Mouse (Mus musculus): ENCODE data around the gene Bcam.

Bcam gene

DNA sequence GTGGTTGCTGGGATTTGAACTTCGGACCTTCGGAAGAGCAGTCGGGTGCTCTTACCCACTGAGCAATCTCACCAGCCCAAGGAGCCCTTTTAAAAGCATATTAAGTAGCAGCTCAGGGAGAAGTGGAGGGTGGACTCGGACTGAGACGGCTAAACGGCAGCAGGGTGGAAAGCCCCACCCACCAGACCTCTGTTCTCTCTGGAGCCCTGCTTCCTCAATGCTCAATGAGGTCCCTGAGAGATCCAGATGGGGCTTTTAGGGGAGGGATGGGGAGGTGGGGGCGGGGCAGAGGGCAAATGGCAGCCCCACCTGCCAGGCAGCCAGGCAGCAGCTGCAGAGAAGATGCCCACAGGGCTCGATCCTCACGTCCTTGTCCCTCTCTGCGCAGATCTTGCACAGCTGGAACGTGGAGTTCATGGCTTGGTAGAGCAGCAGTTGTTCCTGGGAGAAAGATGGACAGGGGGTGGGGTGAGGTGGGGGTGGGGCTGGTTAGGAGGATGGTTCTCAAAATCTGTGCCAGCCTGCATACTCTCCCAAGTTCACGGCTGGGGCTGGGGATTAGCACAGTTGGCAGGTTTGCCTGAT, 15.2 kb upstream of the Bcam start:
- DNase-seq (ENCODE audit: low read depth, low spot score), result no peak

DNA sequence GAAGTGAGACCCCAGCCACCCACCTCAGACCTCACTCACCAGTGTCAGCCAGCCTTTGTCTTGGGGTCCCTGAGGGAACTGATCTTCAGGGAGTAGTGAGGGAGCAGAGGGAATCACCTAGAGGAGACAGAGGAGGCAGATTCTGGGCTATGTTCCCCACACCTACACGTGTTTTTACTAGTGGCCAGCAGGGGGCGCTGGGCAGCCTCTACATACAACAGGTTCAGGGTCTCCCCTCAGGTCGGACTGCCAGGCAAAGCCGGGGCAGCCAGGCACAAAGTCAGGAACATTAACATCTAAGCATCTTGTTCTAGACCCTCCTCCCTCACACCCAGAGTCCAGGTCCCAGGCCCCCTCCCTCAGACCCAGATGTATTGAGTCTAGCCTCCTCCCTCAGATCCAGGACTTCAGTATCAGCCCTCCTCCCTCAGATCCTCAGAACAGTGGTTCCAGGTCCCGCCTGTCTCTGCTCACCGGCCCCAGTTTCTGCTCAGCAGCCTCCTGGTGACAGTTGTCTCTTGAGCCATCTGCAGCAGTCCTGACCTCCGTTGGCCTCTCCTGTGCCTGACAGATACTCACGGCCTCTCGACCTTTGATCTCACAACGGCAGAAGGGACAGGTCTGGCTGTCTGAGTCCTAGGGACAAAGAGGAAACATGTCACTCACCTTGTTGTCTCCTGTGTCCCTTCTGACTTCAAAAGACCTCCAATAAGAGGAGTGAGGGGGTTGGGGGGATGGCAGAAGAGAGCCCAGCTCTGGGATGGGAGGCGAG, 14.1 kb upstream of the Bcam start:
- no peak for DNase-seq (ENCODE audit: low read depth, low spot score)

DNA sequence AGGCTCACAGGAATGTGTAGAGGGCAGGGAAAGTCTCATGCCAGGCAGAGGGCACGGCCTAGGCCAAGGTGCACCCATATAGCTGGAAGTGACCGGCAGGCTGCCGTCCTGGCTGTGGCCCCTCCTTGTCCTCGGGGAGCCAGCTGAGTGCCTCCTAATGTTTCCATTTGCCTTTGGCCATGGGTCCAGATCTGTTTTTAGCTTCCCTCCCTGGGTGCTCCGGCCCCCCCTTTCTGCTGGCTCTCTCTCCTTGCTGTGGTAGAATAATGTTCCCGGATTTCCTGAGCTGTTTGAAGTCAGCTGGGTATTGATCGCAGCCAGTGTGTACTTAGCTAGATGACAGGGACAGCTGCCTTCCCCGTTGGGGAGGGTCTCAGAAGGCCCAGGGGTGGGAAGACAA, 12.8 kb upstream of the Bcam start:
- no peak for DNase-seq (ENCODE audit: low read depth, low spot score)

- no peak for DNase-seq (ENCODE audit: low read depth, low spot score)
These were observed 11.8 kb upstream of the Bcam start for GRCm38 (mm10) chr7:19782645-19783044.

DNA sequence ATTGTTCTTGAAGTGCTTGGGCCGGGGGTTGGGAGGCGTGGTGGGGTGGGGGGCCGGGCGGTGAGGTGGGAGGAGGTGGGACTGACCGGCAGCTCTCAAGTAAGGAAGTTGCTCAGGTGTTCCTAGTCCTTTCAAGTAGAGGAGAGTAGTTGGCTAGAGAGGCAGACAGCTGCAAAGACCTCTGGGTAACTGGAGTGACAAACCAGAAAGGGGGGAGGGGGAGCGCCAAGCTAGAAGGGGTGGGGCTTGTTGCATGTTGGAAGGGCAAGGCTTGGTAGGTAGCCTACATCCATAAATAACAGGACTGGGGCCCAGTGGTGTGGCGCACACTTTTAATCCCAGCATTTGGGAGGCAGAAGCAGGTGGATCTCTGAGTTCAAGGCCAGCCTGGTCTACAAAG, 10.9 kb upstream of the Bcam start:
- DNase-seq (ENCODE audit: low read depth, low spot score), result no peak

GRCm38 (mm10) chr7:19779903-19780302, 9.1 kb upstream of the Bcam start:
- no peak for DNase-seq (ENCODE audit: low read depth, low spot score)

GRCm38 (mm10) chr7:19778645-19779044, 7.8 kb upstream of the Bcam start:
- no peak for DNase-seq (ENCODE audit: low read depth, low spot score)

- no peak for DNase-seq (ENCODE audit: low read depth, low spot score)
These were observed 6.4 kb upstream of the Bcam start for GRCm38 (mm10) chr7:19777049-19777723.

DNA sequence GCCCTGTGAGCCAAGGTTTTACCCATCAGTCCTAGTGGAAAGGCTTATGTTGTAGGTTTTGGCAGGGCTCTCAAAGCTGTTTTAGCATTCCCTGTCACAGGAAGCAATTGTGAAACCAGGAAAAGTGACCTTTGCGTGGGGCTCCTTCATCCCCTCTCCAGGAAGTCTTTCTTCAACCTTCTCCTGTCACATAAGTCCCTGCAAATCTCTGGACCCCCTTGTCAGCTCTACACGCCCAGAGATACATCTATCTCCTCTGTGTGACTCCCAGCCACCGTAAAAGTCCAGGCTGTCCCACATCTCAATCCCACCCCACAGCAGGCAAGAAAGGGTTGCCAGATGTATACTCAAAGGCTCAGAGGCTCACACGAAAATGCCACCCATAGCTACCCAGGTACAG, 866 bp upstream of the Bcam start:
- no peak for DNase-seq (ENCODE audit: low read depth, low spot score)

- peak; percentile 61 for DNase-seq (ENCODE audit: low read depth, low spot score)
These were observed 451 bp downstream of the Bcam start for GRCm38 (mm10) chr7:19770375-19770754.

GRCm38 (mm10) chr7:19769434-19770374, 1.1 kb downstream of the Bcam start:
- DNase-seq (ENCODE audit: low read depth, low spot score), result no peak

- no peak for DNase-seq (ENCODE audit: low read depth, low spot score)
These were observed 1.8 kb downstream of the Bcam start for GRCm38 (mm10) chr7:19769001-19769400.

- no peak for DNase-seq (ENCODE audit: low read depth, low spot score)
These were observed 2.6 kb downstream of the Bcam start for GRCm38 (mm10) chr7:19768251-19768650.

GRCm38 (mm10) chr7:19764581-19764980, 6.2 kb downstream of the Bcam start:
- DNase-seq (ENCODE audit: low read depth, low spot score), result no peak

DNA sequence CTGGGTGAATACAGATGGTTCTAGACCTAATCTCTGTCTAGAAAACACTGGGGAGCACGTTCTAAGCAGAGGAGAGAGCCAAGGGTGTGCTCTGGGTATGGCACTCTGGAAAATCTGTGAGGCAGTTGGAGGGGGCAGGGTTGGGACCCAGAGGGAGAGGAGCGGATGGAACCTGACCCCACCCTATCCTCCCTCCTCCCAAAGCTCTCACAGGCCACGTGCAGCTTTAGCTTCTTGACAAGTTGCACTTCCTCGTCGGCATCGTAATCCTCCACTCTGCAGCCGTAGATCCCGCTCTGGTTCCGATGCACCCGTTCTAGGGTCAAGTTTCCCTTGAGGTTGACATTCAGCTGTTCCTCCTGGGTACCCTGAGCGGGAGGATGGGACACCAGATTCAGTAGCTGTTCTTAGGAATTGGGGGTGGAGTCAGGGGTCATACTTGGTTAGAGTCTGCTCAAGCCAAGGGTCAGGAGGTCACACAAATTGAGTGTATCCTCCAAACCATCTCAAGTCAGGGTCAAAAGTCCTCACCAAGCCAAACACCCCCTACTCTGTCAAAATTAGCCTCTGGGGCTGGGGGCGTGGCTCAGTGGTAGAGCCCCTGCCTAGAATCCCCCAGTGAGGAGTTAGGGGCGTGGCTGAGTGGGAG, 6.9 kb downstream of the Bcam start:
- no peak for DNase-seq (ENCODE audit: low read depth, low spot score)

- no peak for DNase-seq (ENCODE audit: low read depth, low spot score)
These were observed 8.5 kb downstream of the Bcam start for GRCm38 (mm10) chr7:19762283-19762682.

DNA sequence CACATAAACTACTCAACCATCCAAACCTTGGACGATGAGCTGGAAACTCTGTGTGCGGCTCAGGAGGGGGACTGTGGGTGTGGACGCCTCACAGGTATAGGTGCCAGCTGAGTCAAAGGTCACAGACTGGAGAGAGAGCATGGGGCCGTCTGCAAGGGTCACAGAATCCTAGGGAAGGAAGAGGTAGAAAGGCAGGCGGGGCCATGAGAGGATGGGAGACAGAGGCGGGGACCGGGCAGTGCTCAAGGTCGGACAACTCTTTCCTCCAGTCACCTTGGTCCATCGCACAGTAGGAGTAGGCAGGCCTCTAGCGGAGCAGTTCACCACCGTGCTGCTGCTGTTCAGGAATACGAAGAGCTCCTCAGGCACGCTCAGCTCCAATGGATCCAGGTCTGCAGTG, 10.8 kb downstream of the Bcam start:
- no peak for DNase-seq (ENCODE audit: low read depth, low spot score)

GRCm38 (mm10) chr7:19758623-19759022, 12.2 kb downstream of the Bcam start:
- no peak for DNase-seq (ENCODE audit: low read depth, low spot score)

- DNase-seq (ENCODE audit: low read depth, low spot score), result no peak
These were observed 14.7 kb downstream of the Bcam start for GRCm38 (mm10) chr7:19755851-19756786.

- no peak for DNase-seq (ENCODE audit: low read depth, low spot score)
These were observed 15.8 kb downstream of the Bcam start for GRCm38 (mm10) chr7:19755008-19755407.
